Mouse (Mus musculus) cortical plate, adult 2 months (tissue): ENCODE measurements at regions not wholly inside any gene's neighbourhood (a gene's known extent, or its start where the extent isn't known, plus 50 kb on each side); places are given as distances from the start of the nearest gene placed in this dataset.

Source experiments
- CTCF ChIP-seq: fragments of 200-500 bp; IDR thresholded peaks from 2 replicates; pipeline ENCODE4 v1.5.1; 2011; ENCODE audit warnings: mild to moderate bottlenecking, control low read depth, low read length; ENCODE audit not compliant: insufficient read depth; ENCODE audit errors: extremely low read depth
- POLR2A ChIP-seq: fragments of 200-500 bp; IDR thresholded peaks from 2 replicates; pipeline ENCODE4 v1.6.1; 2011; ENCODE audit warnings: mild to moderate bottlenecking, low read length, control low read depth; ENCODE audit not compliant: insufficient read depth; ENCODE audit errors: extremely low read depth

DNA sequence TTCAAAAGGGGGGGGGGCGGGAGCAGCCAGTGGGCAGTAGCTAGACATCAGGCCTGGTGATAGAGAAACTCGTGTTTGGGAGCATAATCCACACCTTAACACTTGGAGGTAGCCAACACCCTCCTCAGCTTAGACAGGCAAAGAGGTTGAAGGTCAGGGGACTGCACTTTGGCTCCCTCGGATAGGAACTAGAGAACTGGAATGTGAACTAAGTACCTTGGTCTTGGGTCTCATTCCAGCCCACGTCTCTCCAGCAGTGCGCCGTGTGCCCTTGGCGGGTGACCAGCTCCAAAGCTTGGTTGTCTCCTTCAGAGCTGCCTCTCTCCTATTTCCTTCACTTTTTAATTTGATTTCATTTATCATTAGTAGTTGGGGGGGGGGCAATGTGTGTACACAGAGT, 73.0 kb upstream of the Arid1b start:
- TF ChIP-seq CTCF (no peak), POLR2A (no peak)
